Mouse (Mus musculus): ENCODE results near the gene Poc1b.

Poc1b gene

DNA sequence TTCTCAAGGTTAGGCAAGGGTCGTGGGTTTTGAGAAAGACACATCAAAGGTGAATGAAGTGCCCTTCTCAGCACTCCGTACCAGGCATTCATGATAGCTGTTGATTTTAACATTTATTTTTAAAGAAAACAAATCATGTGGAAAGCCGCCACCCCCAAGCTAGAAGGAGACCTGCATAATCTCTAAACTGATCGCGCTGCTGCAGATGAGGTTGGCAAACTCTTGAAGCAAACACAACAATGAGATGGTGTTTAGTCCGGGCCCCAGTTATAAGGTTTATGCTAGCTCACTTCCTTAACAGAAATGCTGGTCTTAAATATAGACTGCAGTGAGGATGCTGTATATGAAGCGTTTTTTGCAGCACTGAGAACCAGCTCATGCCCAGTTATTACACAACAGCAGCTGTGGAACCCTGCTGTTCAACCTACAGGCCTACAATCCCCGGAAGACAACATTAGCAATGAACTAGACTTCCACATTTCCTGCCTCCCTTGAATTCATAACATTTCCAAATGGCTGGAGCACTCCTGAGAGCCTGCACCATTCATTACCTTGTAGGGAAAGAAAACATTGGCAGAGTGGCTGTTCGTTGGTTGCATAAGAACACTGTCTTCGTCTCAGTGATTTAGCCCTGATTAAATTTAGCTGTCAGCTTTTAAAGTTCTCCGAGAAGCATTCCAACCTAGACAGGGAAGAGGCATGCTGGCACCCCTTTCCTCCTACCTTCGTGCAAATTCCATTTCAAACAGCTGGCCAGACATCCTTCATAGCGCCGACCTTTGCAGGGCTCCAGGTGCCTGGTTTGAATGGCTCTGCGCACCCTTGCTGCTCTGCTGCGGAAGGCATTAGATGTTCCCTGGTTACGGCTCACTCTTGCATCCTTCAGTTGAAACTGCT lies 121.4 kb downstream of the Poc1b start:
- DNase-seq (ENCODE audit: low spot score in 2 of 2) = peak in 1 of 2 experiments; percentile 48

DNA sequence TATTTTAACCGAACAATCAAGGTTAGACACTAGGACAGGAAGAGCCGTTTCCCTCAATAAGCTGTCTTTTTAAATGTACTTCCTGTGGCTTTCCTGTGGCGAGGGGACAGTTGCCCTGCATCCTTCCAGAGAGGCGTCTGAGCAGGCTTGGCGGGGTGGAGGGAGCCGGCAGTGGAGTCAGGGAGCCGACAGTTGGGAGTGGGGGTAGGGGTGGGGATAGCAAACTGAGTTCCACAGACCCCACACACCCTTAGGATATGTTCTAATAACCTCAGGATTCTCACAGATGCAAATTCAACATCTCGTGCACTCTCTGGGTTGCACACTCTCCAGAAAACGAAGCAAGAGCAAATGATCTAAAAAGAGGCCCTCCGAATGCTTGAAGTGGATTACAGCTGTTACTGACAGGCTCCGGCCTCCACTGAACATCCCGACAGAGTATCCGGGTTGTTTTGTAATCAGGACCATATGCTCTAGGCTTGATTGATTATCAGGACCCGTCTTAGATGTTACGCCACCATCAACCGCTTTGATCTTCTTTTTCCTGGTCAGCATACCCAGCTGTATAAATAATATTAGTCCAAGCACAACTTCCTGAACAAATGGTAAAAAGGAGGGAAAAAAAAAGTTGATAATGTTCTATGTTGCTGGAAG lies 122.3 kb downstream of the Poc1b start:
- DNase-seq (ENCODE audit: low spot score in 2 of 2) = no peak

DNA sequence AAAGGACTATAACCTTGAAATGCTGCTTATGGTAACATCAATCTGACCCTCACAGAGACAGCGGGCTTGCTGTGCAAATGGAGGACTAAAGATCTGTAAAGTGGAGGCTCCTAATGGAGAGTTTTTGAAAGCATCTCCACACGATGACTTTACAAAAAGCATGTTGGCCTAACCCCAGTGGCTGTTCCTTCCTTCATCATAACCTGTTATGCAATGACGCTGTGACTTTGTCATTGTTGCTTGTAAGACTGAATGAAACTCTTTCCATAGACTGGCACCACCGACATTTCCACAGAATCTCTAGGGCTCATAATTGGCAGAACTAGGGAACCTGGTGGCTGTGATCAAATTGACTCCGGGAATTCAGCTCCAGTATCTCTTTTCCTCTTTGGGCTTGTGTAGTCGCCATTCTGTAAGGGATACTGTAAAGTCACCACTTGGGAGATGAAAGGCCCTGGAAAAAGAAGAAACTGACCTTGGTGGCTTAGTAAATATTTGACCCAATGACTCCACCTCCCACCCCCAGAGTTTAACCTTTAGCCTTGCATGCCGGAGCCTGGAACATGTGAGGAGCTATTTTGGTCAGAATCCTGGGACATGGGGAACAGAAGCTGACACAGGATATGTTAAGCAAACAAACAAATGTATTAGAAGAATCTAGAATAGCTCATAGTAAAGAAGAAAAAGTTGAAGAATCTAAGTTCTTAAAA lies 125.8 kb downstream of the Poc1b start:
- DNase-seq (ENCODE audit: low spot score in 2 of 2) = no peak

DNA sequence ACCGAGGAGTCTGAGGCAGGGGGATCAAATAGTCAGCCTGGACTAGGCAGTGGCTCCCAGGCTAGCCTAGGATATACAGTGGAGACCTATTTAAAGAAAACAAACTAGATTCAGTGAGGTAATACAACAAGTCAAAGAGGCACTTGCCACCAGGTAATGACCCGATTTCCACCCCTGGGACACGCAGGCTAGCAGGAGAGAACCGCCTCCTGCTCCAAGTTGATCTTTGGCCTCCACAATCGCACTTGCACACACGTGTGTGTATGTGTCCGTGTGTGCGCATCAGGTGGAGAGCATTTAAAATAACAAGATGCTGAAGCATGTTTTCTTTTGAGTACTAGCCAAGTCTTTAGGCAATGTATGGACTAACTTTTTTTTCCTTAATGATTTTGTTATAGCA lies 127.5 kb downstream of the Poc1b start:
- DNase-seq (ENCODE audit: low spot score in 2 of 2) = no peak

DNA sequence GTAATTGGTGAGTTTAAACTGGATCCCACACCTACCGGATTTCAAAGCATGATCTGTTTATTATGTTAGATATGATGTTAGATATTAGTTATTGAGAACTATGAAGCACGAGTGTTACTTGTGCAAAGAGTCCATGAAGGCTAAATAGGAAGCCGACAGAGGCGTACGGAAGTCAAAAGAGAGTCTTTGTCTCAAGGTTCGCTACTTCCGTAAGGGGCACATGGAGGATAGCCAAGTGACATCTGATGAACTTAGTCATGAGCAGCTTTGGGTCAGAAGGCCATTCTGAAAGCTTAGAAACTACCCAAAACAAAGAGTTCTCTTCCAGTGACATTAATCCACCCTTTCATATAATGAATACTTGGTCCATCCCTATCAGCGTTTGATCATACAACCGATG lies 128.2 kb downstream of the Poc1b start:
- DNase-seq (ENCODE audit: low spot score in 2 of 2) = no peak

DNA sequence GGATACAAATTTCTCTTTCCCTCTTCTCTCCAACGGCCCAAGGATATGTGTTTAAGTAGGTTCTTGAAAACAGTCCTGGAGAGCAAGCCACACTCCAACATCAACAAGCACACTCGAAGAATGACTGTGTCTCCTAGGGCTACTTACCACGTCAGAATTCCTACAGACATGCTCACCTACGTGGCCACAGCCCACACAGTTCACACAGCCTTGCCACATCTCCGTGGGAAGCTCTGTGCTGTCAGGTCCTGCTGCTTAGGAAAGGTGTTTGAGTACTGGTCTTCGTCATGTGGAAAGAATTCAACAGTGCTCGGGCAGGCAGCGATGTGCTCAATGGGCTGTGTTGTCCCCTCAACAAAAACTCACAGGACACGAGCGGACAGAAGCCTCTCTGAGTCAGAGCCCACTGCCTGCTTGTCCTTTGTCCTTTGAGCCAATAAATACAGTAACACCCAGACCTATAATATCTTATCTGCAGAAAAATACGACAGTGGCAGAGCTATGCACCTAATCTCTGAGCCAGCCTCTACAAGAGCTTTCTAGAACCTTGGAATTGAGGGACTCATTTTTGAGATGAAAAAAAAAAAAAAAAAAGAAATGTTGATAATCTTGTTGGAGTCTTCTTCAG lies 130.5 kb downstream of the Poc1b start:
- DNase-seq (ENCODE audit: low spot score in 2 of 2) = no peak

DNA sequence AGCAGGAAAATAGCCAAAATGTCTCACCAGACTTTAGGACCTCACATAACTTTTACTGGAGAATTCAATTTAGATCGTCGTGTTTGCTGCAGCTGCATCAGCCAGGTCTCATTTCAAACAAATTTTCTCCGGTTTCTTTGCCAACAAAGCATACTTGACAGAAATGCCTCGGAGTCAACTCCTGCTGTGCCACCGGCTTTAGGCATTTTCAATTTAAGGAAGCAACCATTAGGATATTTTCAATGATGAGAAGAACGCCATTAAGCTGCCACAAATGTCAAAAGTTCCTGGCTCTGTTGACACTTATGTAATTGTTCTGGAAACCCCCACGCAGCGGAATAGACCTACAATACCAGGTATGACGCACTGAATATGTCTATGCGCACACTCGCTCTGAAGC lies 131.7 kb downstream of the Poc1b start:
- DNase-seq (ENCODE audit: low spot score in 2 of 2) = no peak

DNA sequence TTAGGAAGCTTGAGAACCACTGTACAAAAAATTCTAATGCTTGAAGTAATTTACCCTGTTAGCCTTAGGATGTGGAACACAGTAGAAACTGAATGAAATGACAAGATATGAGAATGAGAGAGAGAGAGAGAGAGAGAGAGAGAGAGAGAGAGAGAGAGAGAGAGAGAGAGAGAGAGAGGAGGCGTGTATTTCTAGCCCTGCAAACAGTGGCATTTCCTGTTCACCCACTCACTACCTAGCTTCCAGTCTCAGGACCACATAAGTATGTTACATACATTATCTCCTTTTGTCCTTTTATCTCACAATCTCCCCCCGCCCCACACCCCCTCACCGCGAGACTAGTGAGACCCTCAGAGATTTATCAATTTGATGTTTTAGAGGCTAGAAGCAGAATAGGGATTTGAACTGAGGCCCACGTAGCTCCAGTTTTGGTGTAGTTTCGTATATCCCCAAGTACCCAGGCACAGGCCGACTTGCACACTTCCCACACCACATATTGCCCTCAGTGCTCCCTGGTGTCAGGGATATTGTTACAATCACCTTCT lies 134.5 kb downstream of the Poc1b start:
- DNase-seq (ENCODE audit: low spot score in 2 of 2) = no peak

DNA sequence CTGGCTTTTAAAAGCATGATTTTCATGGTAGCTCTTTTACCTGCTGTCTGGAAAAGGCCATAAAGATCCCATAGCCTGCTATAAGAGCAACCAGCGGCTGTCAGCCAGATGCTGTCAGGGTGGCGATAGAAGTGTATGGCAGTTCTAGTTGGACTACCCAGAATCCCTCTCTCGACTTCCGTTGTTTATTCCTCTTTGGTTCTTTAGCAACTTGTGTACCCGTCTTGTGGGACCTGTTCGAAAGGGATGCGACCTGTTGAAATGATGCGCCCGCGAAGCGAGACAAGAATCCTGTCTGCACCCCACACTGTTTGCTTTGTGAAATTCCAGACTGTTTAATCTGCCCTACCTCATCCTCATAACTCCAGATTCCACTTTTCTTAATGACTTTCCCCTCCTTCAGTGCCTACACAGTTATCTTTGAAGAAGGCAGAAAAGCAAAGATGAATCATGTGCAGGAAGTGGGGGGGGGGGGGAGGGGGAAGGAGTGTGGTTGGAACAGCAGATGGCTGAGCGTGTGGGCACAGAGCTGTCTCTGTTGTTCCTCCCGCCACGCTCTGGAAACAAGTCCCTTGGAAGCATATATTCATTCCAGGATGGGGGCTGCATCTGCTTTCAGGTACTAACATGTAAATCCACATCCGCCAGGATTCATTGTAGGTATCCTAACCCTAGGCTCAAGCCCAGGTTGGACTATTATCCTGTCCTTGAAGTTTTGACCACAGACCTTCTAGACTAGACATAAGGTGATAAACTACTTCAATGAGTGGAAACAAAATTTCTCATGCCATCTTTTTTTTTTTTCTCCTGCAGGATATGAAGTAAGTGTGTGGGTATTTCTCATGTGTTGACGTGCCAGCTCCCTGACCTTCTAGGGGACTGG lies 135.2 kb downstream of the Poc1b start:
- DNase-seq (ENCODE audit: low spot score in 2 of 2) = peak; percentile 65 to 70

DNA sequence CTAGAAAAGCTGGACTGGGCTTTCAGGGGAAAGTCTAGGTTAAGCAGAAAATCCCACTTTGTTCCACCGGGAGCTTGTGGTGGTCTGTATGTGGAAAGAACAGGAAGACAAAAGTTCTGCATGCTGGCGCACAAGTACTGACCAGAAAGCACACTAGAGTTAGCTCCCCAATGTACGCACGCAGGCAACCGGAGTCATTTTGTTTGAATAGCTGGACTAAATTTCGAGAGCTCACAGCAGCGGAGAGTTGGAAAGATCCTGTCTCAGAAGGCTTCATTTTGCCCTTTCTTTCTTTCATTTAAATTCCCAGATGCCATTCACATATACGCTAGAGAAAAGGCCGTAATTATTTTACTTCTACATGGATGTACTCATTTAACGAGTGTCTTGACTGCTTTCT lies 135.9 kb downstream of the Poc1b start:
- DNase-seq (ENCODE audit: low spot score in 2 of 2) = no peak

DNA sequence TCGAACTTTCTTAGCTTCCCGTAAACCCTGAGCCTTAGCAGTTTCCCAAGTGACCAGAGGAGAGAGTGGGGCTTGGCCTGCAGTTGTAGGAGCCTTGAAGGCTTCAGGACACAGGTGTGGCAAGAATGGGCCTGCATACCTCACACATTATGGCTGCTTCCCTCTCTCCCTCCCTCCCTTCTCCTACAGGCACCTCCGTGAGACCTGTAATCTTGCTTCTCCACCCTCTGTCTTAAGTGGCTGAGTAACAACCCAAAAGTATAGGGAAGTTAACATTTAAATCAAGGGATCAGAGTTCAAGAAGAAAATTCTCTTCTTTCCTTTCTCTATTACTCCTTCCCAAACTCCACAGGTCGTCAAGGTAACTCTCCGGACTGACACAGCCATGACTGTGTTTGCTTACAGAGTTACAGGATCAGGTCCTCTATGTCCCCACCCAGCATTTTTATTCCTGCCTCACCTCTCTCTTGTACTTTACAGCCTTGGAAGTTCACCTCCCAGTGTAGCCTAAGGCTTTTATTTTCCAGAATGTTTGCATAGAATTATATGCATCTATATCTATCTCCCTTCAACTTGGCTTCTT lies 137.2 kb downstream of the Poc1b start:
- no peak for DNase-seq (ENCODE audit: low spot score in 2 of 2)

DNA sequence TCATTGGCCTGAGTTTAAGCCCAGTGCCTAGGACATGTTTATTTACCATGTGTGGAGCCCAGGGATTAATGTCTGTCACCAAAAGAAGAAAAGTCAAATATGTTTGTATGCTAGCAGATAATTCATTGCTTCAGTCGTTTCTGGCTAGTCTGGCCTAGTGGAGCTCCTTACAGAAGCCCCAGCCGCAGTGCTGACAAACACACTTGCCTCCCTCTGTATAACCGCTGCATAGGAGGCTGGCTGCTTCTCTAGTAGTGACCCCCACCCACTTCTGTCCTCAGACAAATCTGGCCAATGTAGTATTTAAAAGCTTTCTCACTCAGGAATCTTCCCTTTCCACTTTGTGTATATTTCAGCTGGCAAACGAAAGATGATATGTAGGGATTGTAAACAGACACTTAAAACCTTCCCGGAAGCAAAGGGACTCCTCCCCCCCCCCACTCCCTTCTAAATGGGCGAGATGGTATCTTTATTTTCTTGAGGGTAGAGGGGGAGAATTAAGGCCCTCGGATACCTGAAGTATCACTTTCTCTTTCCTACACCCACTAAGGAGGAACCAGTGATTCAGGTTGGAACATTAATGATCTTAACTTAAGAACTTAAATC lies 137.9 kb downstream of the Poc1b start:
- DNase-seq (ENCODE audit: low spot score in 2 of 2) = no peak

DNA sequence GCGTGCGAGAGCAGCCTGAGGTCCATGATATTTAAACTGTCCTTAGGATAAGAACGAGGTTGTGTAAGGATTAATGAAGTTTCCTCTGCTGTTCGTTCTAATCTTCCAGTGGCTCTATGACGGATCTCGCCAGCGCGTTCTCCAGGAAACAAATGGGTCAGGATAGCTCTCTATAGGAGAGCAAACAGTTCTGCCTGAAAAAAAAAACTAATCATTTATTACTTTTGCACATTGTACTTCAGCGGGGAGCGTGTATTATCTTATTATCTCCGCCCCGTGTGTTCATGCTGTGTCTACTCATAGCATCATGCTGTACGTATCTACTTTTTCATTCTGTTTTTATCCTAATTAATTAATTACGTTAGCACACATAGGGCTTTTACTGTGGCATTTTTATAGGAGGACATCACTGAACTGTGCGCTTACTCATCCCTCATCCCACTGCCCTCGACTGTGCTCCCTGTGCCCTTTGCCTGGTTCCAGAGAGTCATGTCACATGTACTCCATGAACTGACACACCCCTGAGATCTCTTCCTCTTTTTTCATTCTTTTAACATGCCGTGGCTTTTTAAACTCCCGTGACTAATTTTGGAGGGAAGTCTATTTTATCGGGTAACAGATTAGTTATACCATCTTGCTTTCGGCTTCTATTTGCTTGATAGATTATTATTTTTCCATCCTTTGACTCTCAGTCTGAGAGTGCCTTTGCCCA lies 140.1 kb downstream of the Poc1b start:
- DNase-seq (ENCODE audit: low spot score in 2 of 2) = no peak

All from right cerebral cortex, postnatal 10 days (tissue).